Mouse (Mus musculus) embryo, embryonic 11.5 days (tissue): ENCODE results near the gene Lpp.

Source experiments
- DNase-seq: peaks from one replicate; pipeline ENCODE4 v3.0.0-alpha.2; 2012; ENCODE audit warnings: low read depth, low spot score

The Lpp gene

GRCm38 (mm10) chr16:24399524-24399923, 6.2 kb downstream of the Lpp start:
- DNase-seq, result no peak

- DNase-seq, result no peak
Measured at GRCm38 (mm10) chr16:24400776-24401175, 7.5 kb downstream of the Lpp start.

GRCm38 (mm10) chr16:24402801-24403200, 9.5 kb downstream of the Lpp start:
- no peak for DNase-seq

- DNase-seq, result no peak
Measured at GRCm38 (mm10) chr16:24403733-24404380, 10.6 kb downstream of the Lpp start.

GRCm38 (mm10) chr16:24406521-24406920, 13.2 kb downstream of the Lpp start:
- DNase-seq, result no peak

- DNase-seq, result no peak
Measured at GRCm38 (mm10) chr16:24411281-24411680, 18.0 kb downstream of the Lpp start.

- DNase-seq, result no peak
Measured at GRCm38 (mm10) chr16:24412193-24412592, 18.9 kb downstream of the Lpp start.

- no peak for DNase-seq
Measured at GRCm38 (mm10) chr16:24413059-24413458, 19.8 kb downstream of the Lpp start.

- no peak for DNase-seq
Measured at GRCm38 (mm10) chr16:24418022-24418421, 24.7 kb downstream of the Lpp start.

- DNase-seq, result no peak
Measured at GRCm38 (mm10) chr16:24420603-24421120, 27.4 kb downstream of the Lpp start.

GRCm38 (mm10) chr16:24421687-24422418, 28.5 kb downstream of the Lpp start:
- DNase-seq, result no peak

- no peak for DNase-seq
Measured at GRCm38 (mm10) chr16:24423196-24423595, 29.9 kb downstream of the Lpp start.

- no peak for DNase-seq
Measured at GRCm38 (mm10) chr16:24423751-24424150, 30.4 kb downstream of the Lpp start.

- DNase-seq, result no peak
Measured at GRCm38 (mm10) chr16:24424356-24424977, 31.2 kb downstream of the Lpp start.

- no peak for DNase-seq
Measured at GRCm38 (mm10) chr16:24425816-24426215, 32.5 kb downstream of the Lpp start.

- no peak for DNase-seq
Measured at GRCm38 (mm10) chr16:24427606-24428005, 34.3 kb downstream of the Lpp start.

GRCm38 (mm10) chr16:24428055-24428454, 34.7 kb downstream of the Lpp start:
- DNase-seq, result no peak

- no peak for DNase-seq
Measured at GRCm38 (mm10) chr16:24428742-24429141, 35.4 kb downstream of the Lpp start.

GRCm38 (mm10) chr16:24429691-24430090, 36.4 kb downstream of the Lpp start:
- DNase-seq, result no peak

GRCm38 (mm10) chr16:24431808-24432207, 38.5 kb downstream of the Lpp start:
- DNase-seq, result no peak

- DNase-seq, result no peak
Measured at GRCm38 (mm10) chr16:24433563-24433962, 40.3 kb downstream of the Lpp start.

- DNase-seq, result no peak
Measured at GRCm38 (mm10) chr16:24434026-24434425, 40.7 kb downstream of the Lpp start.
